Mouse (Mus musculus): Measurements from ENCODE around the gene Vmn2r20. TPM values are rescaled to one million over a fixed set of nuclear protein-coding genes. Genes with fewer than 3 reads are reported as not detected.

Gene Vmn2r20
- not detected in 2 replicates for polyA plus RNA-seq (2015; fragmentation: Nextera tagmentation; extraction: Ambion mirVana)

DNA sequence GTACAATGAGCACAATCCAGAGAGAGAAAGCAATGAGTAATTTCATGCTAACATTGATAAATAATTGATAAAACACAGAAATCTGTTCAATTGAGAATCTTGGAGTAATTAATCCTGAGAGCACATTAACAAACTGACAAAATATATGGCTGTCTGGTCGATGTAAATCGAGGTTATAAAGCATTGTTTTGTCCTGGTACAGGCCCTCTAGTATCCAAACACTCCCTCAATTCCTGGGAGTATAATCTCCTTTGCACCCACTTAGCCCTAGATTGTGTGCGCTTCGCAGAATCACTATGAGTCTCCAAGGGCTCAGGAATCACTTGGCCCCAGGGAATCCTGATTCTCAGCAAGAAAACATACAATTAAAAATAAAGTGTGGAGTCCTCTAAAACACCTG is at the start of gene Vmn2r20:
Gene Vmn2r20, minus strand, starts transcription at position 101 of the 400 bp plus-strand sequence.

Other genes with a start within 250 kb of the Vmn2r20 start
- not detected in 2 replicates for gene Clec4b2, start 245.2 kb downstream of the Vmn2r20 start, polyA plus RNA-seq (2015; fragmentation: Nextera tagmentation; extraction: Ambion mirVana)
- 6.8 and 11.6 TPM in 2 replicates for gene Clec4n, start 188.3 kb downstream of the Vmn2r20 start, polyA plus RNA-seq (2015; fragmentation: Nextera tagmentation; extraction: Ambion mirVana)
- gene Clec4d, start 156.0 kb downstream of the Vmn2r20 start, polyA plus RNA-seq (2015; fragmentation: Nextera tagmentation; extraction: Ambion mirVana) = 3.4 and 20.4 TPM in 2 replicates
- 0.33 and 1.2 TPM in 2 replicates for gene Clec4e, start 128.2 kb downstream of the Vmn2r20 start, polyA plus RNA-seq (2015; fragmentation: Nextera tagmentation; extraction: Ambion mirVana)
- not detected in 2 replicates for gene Vmn2r19, start 109.8 kb downstream of the Vmn2r20 start, polyA plus RNA-seq (2015; fragmentation: Nextera tagmentation; extraction: Ambion mirVana)
- not detected in 2 replicates for gene Vmn2r21, start 115.3 kb upstream of the Vmn2r20 start, polyA plus RNA-seq (2015; fragmentation: Nextera tagmentation; extraction: Ambion mirVana)
- not detected in 2 replicates for gene Vmn2r22, start 232.6 kb upstream of the Vmn2r20 start, polyA plus RNA-seq (2015; fragmentation: Nextera tagmentation; extraction: Ambion mirVana)